Mouse (Mus musculus): ENCODE data around the gene Gm12830. TPM values are rescaled to one million over a fixed set of nuclear protein-coding genes. Genes with fewer than 3 reads are reported as not detected.

Gene Gm12830
- polyA plus RNA-seq, 1 experiment = not detected

GRCm38 (mm10) chr4:114782851-114783250, 38.7 kb upstream of the Gm12830 start:
- Histone ChIP-seq H3K27me3 (ENCODE audit: control insufficient read depth, insufficient read depth, low read length) (no peaks in the 10 kb centered on the region), H3K27ac (ENCODE audit: insufficient read depth, low read length) (no peak overlapping the region), H3K36me3 (ENCODE audit: control insufficient read depth, insufficient read depth, low read length) (no peaks in the 10 kb centered on the region), H3K4me1 (ENCODE audit: control insufficient read depth, insufficient read depth, insufficient read length) (no peaks in the 10 kb centered on the region), H3K4me3 (ENCODE audit: extremely low read depth, insufficient read depth, insufficient read length) (no peak overlapping the region)
- TF ChIP-seq CTCF (IDR thresholded peaks at IDR 0.05; ENCODE audit: extremely low read depth, insufficient read depth, insufficient read length, insufficient replicate concordance) = no peak
- TF ChIP-seq POLR2A (IDR thresholded peaks at IDR 0.05; ENCODE audit: low read depth, low read length) = no peak
- 87% methylated on average over 7 of the region's 7 CpGs for WGBS
- no peak for DNase-seq (ENCODE audit: low read depth in 1 of 2, low spot score in 2 of 2)

- Histone ChIP-seq H3K4me3 (ENCODE audit: extremely low read depth, insufficient read depth, insufficient read length) (no peak overlapping the region), H3K36me3 (ENCODE audit: control insufficient read depth, insufficient read depth, low read length) (no peaks in the 10 kb centered on the region), H3K4me1 (ENCODE audit: control insufficient read depth, insufficient read depth, insufficient read length) (no peaks in the 10 kb centered on the region), H3K27ac (ENCODE audit: insufficient read depth, low read length) (no peak overlapping the region), H3K27me3 (ENCODE audit: control insufficient read depth, insufficient read depth, low read length) (no peaks in the 10 kb centered on the region)
- TF ChIP-seq CTCF (IDR thresholded peaks at IDR 0.05; ENCODE audit: extremely low read depth, insufficient read depth, insufficient read length, insufficient replicate concordance) = no peak
- TF ChIP-seq POLR2A (IDR thresholded peaks at IDR 0.05; ENCODE audit: low read depth, low read length) = no peak
- no peak for DNase-seq (ENCODE audit: low read depth in 1 of 2, low spot score in 2 of 2)
- WGBS = 86% methylated on average over 2 of the region's 2 CpGs
Measured at GRCm38 (mm10) chr4:114784735-114785134, 36.8 kb upstream of the Gm12830 start.

- Histone ChIP-seq H3K27ac (ENCODE audit: insufficient read depth, low read length) (no peak overlapping the region), H3K4me3 (ENCODE audit: extremely low read depth, insufficient read depth, insufficient read length) (no peak overlapping the region), H3K36me3 (ENCODE audit: control insufficient read depth, insufficient read depth, low read length) (no peaks in the 10 kb centered on the region), H3K4me1 (ENCODE audit: control insufficient read depth, insufficient read depth, insufficient read length) (no peaks in the 10 kb centered on the region), H3K27me3 (ENCODE audit: control insufficient read depth, insufficient read depth, low read length) (no peaks in the 10 kb centered on the region)
- no peak for DNase-seq (ENCODE audit: low read depth in 1 of 2, low spot score in 2 of 2)
- TF ChIP-seq CTCF (IDR thresholded peaks at IDR 0.05; ENCODE audit: extremely low read depth, insufficient read depth, insufficient read length, insufficient replicate concordance) (no peak), POLR2A (IDR thresholded peaks at IDR 0.05; ENCODE audit: low read depth, low read length) (no peak)
- WGBS = 80% methylated on average over 4 of the region's 4 CpGs
Measured at GRCm38 (mm10) chr4:114788856-114789255, 32.7 kb upstream of the Gm12830 start.

GRCm38 (mm10) chr4:114791650-114792049, 29.9 kb upstream of the Gm12830 start:
- H3K36me3 ChIP-seq (ENCODE audit: control insufficient read depth, insufficient read depth, low read length) = no peaks in the 10 kb centered on the region
- TF ChIP-seq CTCF (IDR thresholded peaks at IDR 0.05; ENCODE audit: extremely low read depth, insufficient read depth, insufficient read length, insufficient replicate concordance) (no peak), POLR2A (IDR thresholded peaks at IDR 0.05; ENCODE audit: low read depth, low read length) (no peak)
- no peak overlapping the region for H3K27ac ChIP-seq (ENCODE audit: insufficient read depth, low read length)
- no peaks in the 10 kb centered on the region for H3K27me3 ChIP-seq (ENCODE audit: control insufficient read depth, insufficient read depth, low read length)
- H3K4me3 ChIP-seq (ENCODE audit: extremely low read depth, insufficient read depth, insufficient read length) = no peak overlapping the region
- WGBS = 86% methylated on average over 9 of the region's 9 CpGs
- DNase-seq (ENCODE audit: low read depth in 1 of 2, low spot score in 2 of 2) = no peak
- H3K4me1 ChIP-seq (ENCODE audit: control insufficient read depth, insufficient read depth, insufficient read length) = no peaks in the 10 kb centered on the region

GRCm38 (mm10) chr4:114793836-114794235, 27.7 kb upstream of the Gm12830 start:
- no peaks in the 10 kb centered on the region for H3K27me3 ChIP-seq (ENCODE audit: control insufficient read depth, insufficient read depth, low read length)
- TF ChIP-seq CTCF (IDR thresholded peaks at IDR 0.05; ENCODE audit: extremely low read depth, insufficient read depth, insufficient read length, insufficient replicate concordance) = no peak
- no peak for TF ChIP-seq POLR2A (IDR thresholded peaks at IDR 0.05; ENCODE audit: low read depth, low read length)
- H3K36me3 ChIP-seq (ENCODE audit: control insufficient read depth, insufficient read depth, low read length) = no peaks in the 10 kb centered on the region
- no peak overlapping the region for H3K4me3 ChIP-seq (ENCODE audit: extremely low read depth, insufficient read depth, insufficient read length)
- no peak overlapping the region for H3K27ac ChIP-seq (ENCODE audit: insufficient read depth, low read length)
- WGBS = 82% methylated on average over 2 of the region's 2 CpGs
- no peaks in the 10 kb centered on the region for H3K4me1 ChIP-seq (ENCODE audit: control insufficient read depth, insufficient read depth, insufficient read length)
- DNase-seq (ENCODE audit: low read depth in 1 of 2, low spot score in 2 of 2) = no peak

GRCm38 (mm10) chr4:114797254-114797914, 24.1 kb upstream of the Gm12830 start:
- 67% methylated on average over 5 of the region's 5 CpGs for WGBS

GRCm38 (mm10) chr4:114798041-114798624, 23.4 kb upstream of the Gm12830 start:
- TF ChIP-seq POLR2A (IDR thresholded peaks at IDR 0.05; ENCODE audit: low read depth, low read length) (no peak), CTCF (IDR thresholded peaks at IDR 0.05; ENCODE audit: extremely low read depth, insufficient read depth, insufficient read length, insufficient replicate concordance) (no peak)
- DNase-seq (ENCODE audit: low read depth in 1 of 2, low spot score in 2 of 2) = no peak

More at GRCm38 (mm10) chr4:114797254-114797914, 24.1 kb upstream of the Gm12830 start:
- Histone ChIP-seq H3K4me3 (ENCODE audit: extremely low read depth, insufficient read depth, insufficient read length) (no peak overlapping the region), H3K27me3 (ENCODE audit: control insufficient read depth, insufficient read depth, low read length) (no peaks in the 10 kb centered on the region), H3K27ac (ENCODE audit: insufficient read depth, low read length) (no peak overlapping the region), H3K36me3 (ENCODE audit: control insufficient read depth, insufficient read depth, low read length) (no peaks in the 10 kb centered on the region), H3K4me1 (ENCODE audit: control insufficient read depth, insufficient read depth, insufficient read length) (no peaks in the 10 kb centered on the region)
- no peak for DNase-seq (ENCODE audit: low read depth in 1 of 2, low spot score in 2 of 2)
- TF ChIP-seq CTCF (IDR thresholded peaks at IDR 0.05; ENCODE audit: extremely low read depth, insufficient read depth, insufficient read length, insufficient replicate concordance) (no peak), POLR2A (IDR thresholded peaks at IDR 0.05; ENCODE audit: low read depth, low read length) (no peak)

More at GRCm38 (mm10) chr4:114798041-114798624, 23.4 kb upstream of the Gm12830 start:
- no peak overlapping the region for H3K27ac ChIP-seq (ENCODE audit: insufficient read depth, low read length)
- H3K4me1 ChIP-seq (ENCODE audit: control insufficient read depth, insufficient read depth, insufficient read length) = no peaks in the 10 kb centered on the region
- no peaks in the 10 kb centered on the region for H3K27me3 ChIP-seq (ENCODE audit: control insufficient read depth, insufficient read depth, low read length)
- WGBS = 80% methylated on average over 7 of the region's 7 CpGs
- no peaks in the 10 kb centered on the region for H3K36me3 ChIP-seq (ENCODE audit: control insufficient read depth, insufficient read depth, low read length)
- H3K4me3 ChIP-seq (ENCODE audit: extremely low read depth, insufficient read depth, insufficient read length) = no peak overlapping the region
